Mouse (Mus musculus) kidney, adult 18-20 months (tissue): ENCODE measurements at regions not wholly inside any gene's neighbourhood (a gene's known extent, or its start where the extent isn't known, plus 50 kb on each side); places are given as distances from the start of the nearest gene placed in this dataset.

Experiments
- DNase-seq: peaks from one replicate; pipeline ENCODE4 v3.0.0; 2021

DNA sequence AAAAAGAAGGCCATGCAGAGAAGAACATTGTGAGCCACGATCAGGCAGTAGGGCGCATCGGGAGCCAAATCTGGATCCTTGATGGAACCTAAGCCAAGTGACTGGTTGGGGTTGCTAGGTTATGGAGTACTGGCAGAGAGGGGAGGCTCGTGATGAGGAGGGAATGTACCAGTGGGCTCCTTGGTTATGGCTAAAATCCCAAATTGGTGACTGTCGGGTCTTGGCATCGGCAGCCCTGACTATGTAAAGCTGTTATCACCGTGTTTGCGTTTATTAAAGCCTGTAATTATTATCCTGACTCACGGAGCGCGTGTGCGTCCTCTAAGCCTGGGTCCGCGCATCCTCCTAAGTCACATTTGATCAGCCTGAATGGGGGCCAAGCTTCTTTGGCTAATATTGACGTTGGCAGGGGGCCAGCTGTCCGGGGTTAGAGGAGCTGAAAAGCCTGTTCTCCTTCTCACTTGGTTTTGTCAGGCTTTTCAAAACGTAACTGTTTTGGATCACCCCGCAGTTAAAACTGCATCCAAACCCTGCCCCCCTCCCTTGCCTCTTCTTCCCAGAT lies 388.9 kb upstream of the Dynlrb2 start:
- peak; percentile 50 for DNase-seq

- DNase-seq = no peak
Observed at GRCm38 (mm10) chr8:116114978-116115377, 389.8 kb upstream of the Dynlrb2 start.

DNA sequence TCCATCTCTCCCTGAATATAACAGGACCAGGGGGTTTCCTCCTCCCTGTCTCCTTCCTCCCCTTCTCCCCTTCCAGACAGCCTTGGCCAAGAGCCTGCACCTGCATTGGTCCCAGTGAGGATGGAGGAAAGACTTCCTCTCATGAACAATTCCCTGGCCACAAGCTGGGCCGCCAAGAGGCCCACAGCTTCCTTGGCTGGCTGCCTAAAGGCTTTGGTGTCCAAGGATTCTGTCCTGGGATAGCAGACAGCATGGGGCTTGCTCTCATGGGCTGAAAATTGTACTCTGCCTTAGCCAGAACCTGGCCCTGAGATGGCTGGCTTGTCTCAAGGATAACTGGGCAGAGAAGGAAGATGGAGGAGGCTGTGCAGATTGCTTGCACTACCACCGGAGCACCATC lies 390.3 kb upstream of the Dynlrb2 start:
- DNase-seq = peak; percentile 18

GRCm38 (mm10) chr8:116111168-116111567 lies 393.6 kb upstream of the Dynlrb2 start:
- DNase-seq = peak; percentile 4

DNA sequence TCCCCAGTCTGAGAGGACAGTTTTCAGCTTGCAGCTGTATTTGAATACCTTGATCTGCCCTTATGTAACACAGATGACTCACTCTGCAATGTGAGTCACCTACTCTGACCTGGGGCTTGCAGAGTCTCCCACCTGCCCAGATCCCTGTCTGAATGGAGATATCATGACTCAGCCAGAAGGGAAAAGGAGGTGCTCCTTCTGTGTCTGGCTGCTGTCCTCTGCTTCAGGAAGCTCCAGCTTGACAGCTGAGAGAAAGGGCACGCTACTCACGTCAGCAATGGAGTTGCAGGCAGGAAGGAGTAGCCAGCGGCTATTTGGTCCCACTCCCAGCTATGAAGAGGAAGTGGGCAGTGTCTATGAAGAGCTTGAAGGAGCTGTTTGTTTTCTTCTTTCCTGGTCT lies 389.1 kb upstream of the Maf start:
- DNase-seq = peak; percentile 7

DNA sequence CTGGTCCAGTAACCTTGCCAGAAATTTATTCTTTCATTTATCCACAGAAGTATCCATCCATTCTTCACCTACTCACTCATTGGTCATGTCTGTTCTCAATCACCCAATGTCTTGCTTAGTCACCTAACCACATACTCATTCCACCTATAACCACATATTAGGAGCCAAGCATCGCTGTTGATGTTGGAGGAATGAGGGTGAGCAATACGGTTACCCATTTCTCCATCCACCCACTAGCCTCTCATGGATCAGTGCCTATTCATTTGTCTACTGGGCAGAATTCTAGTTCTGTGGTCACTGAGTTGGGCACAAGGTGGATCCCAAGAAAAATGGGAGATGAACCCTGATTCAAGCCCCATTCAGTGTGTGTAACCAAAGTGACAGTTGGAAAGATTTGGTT lies 375.6 kb upstream of the Maf start:
- DNase-seq = no peak

GRCm38 (mm10) chr8:116078849-116079407 lies 371.3 kb upstream of the Maf start:
- no peak for DNase-seq

DNA sequence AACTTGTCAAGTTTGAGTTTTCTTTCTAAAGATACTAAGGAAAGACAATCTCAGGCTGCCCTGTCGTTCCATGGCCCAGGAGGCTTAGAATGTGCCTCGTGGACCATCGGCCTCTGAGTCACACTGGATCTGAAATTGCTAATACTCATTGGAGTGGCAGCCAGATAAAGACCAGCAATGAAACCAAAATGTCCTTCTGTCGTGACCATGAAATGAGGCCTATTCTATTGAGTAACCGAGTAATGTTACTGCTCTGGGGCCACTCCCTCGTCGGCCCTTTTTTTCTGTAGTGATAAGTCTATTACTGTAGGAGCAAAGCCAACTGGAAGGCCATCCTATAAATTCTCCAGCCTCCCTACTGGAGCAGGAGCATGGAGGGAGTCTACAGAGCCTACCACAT lies 363.9 kb upstream of the Maf start:
- no peak for DNase-seq

GRCm38 (mm10) chr8:116069538-116069937 lies 361.9 kb upstream of the Maf start:
- no peak for DNase-seq

GRCm38 (mm10) chr8:116067978-116068375 lies 360.4 kb upstream of the Maf start:
- DNase-seq = no peak

- DNase-seq = no peak
Observed at GRCm38 (mm10) chr8:116067182-116067977, 359.8 kb upstream of the Maf start.

DNA sequence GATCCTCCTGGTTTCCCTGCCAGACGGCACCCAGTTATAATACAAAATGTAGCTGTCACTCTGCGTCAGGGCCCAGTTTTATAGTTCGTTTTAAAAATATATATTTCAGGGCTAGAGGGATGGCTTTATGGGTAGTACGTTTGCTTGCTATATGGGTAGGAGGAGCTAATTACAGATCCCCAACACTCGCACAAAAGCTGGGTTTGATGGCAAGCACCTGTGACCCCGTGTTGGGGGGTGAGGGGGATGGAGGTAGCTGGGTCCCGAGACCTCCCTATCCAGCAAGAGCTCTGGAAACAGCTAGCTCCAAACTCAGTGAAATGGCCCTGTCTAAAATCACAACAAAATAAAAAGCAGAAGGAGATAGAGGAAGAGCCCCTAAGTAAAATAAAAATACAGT lies 358.3 kb upstream of the Maf start:
- DNase-seq = no peak

- DNase-seq = no peak
Observed at GRCm38 (mm10) chr8:116065327-116065726, 357.7 kb upstream of the Maf start.

- DNase-seq = no peak
Observed at GRCm38 (mm10) chr8:116064562-116064961, 357.0 kb upstream of the Maf start.

- DNase-seq = no peak
Observed at GRCm38 (mm10) chr8:116063541-116063940, 355.9 kb upstream of the Maf start.

DNA sequence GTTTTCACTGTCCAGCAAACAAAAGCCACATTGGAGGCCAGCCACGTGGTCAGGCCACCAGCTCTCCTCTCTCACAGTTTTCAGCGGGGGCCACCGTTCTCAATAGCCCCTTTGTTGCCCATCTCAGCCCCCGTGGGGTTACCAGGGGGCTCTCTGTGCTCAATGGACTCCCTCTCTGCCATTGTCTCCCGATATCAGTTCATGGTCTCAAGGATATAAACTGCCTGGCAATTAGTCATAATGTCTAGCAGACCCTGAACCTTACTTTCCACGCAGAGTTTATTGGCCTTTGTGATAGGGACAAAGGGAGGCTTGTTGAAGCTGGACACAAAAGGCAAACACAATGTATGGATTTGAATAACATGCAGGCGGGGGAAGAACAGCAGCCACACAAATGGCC lies 345.9 kb upstream of the Maf start:
- no peak for DNase-seq

DNA sequence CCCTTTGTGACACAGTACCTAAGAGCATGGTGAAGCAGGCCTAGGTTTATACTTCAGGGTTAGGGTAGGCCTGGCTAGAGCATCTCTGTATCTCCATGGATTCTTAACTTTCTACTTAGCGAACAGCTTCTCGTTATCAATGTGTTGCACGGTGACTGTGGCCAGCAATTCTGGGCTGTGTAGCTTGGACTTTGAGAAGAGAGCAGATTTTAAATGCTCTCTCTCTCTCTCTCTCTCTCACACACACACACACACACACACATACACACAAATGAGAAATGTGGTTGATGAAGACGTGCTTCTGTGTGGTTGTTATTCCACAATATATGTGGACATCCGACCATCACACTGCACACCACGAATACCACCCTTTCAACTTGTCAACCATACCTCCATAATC lies 345.4 kb upstream of the Maf start:
- DNase-seq = no peak

- DNase-seq = no peak
Observed at GRCm38 (mm10) chr8:116048480-116048879, 340.9 kb upstream of the Maf start.

DNA sequence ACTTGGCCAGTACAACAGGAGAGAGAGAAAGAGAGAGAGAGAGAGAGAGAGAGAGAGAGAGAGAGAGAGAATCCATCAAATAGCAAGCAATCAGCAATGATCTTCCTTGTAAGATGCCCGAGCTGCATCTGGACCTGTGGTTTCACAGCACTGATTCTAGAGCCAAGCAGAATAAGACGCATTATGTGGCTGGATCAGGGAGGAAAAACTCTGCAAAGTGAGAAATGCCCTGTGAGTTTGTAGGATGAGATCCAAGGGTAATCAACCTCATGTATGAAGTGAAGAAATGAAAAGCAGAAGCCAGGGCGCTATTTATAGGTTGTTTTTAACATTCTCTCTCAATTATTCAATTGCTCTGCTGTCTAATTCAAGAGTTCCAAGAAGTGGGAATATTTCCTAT lies 339.3 kb upstream of the Maf start:
- no peak for DNase-seq

DNA sequence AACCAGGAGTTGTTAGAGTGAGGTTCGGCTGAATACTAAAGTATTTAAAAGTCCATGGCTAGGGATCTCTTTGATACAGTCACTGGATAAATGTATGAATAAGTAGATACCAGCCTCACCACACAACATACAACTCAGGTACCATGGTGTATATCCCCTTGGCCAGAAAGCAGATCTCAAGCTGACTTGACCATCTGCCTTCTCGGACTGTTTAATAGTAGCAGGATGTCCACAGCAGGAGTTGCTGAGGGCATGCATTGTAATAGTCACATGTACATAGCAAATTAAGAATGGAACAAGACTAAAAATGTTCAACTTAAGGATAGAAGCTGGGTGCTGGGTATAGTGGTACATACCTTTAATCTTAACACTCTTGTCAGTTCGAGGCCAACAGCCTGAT lies 337.9 kb upstream of the Maf start:
- no peak for DNase-seq

DNA sequence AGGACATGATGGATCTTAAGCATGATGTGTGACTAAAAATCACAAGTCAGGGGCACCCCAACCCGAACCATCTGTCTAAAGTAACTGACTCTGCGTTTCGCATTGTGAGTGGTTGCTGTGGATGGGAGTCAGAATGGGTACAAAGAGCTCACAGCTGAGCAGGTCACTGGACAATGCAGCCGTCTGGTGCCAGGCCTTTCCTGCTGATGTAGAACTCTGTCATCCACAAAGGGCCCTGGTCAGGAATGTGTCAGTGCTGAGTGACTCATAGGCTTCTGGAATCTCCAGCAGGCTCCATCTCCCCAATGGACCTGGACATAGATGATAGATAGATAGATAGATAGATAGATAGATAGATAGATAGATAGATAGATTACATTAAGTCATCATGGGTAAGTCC lies 335.8 kb upstream of the Maf start:
- no peak for DNase-seq

DNA sequence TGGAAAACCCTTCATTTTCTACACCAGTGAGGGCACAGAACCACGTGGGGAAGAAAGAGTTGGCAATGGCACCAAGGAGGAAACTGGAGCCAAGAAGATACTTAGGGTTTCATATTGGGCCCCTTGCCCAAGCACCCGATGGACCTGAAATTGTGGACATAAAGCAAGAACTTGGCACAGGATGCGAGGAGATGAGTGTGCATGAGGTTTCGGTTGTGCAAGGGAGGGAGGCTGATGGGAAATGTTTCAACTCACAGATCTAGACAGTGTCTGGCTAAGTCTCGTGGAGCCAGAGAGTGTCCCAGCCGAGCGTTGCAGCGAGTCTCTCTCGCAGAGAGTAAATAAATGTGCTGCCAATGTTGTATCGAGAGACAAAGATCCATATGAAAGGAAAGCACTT lies 323.4 kb upstream of the Maf start:
- no peak for DNase-seq

DNA sequence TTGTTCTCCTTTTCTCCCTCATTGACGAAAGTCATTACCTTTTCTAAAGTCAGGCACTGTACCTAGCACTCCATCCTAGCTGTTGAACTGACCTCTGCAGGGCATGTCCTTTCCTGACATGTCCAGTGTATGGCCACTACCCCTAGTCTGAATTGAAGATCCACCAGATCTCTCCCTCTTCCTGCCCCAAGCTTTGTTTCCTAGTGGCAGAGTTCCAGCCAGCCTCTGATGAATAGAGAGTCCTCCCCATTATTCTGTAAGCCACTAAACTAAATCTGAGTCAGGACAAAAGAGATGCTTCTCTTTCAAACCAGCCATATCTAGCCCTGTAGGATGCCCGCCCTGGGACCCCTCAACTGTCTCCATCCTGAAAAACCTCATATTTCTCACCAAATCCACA lies 317.7 kb upstream of the Maf start:
- DNase-seq = no peak

GRCm38 (mm10) chr8:116024811-116025210 lies 317.2 kb upstream of the Maf start:
- no peak for DNase-seq

DNA sequence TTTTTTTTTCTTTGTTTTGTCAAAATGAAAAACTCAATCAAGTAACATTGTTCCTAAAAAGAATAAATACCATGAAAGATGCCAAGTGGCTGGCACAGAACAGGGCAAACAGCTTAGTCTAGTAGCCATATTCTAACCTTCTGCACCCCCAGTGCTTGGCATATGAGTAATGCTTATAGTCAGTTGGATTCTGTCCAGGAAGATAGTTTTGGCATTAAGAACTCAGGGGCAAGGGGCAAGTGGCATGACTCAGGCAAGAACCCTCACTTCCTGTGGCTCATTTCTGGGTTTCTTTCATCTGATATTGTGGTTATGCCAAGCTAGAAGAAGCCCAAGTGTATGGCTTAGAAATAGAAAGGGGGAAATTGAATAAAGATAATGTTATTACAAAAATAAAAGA lies 314.1 kb upstream of the Maf start:
- DNase-seq = no peak
